Mouse (Mus musculus): ENCODE data around the gene Car15.

The Car15 gene

GRCm38 (mm10) chr16:17802839-17803674 lies 35.1 kb downstream of the Car15 start:
- peak in 1 of 2 experiments; percentile 43 for DNase-seq (ENCODE audit: low spot score in 2 of 2)

GRCm38 (mm10) chr16:17802456-17802838 lies 35.7 kb downstream of the Car15 start:
- no peak for DNase-seq (ENCODE audit: low spot score in 2 of 2)

GRCm38 (mm10) chr16:17801777-17802455 lies 36.2 kb downstream of the Car15 start:
- DNase-seq (ENCODE audit: low spot score in 2 of 2): no peak

GRCm38 (mm10) chr16:17799584-17799983 lies 38.6 kb downstream of the Car15 start:
- DNase-seq (ENCODE audit: low spot score in 2 of 2): no peak

GRCm38 (mm10) chr16:17798321-17799180 lies 39.6 kb downstream of the Car15 start:
- DNase-seq (ENCODE audit: low spot score in 2 of 2): peak; percentile 62 to 70

GRCm38 (mm10) chr16:17797812-17798311 lies 40.3 kb downstream of the Car15 start:
- no peak for DNase-seq (ENCODE audit: low spot score in 2 of 2)

GRCm38 (mm10) chr16:17796971-17797811 lies 41.0 kb downstream of the Car15 start, which contains the start of gene Scarf2:
Gene Scarf2 (plus strand): TSS chr16:17797282.
- DNase-seq (ENCODE audit: low spot score in 2 of 2): peak; percentile 44 to 54

GRCm38 (mm10) chr16:17796519-17796918 lies 41.6 kb downstream of the Car15 start:
- no peak for DNase-seq (ENCODE audit: low spot score in 2 of 2)

- no peak for DNase-seq (ENCODE audit: low spot score in 2 of 2)
Observed at GRCm38 (mm10) chr16:17795643-17796042, 42.5 kb downstream of the Car15 start.

GRCm38 (mm10) chr16:17794047-17794446 lies 44.1 kb downstream of the Car15 start:
- DNase-seq (ENCODE audit: low spot score in 2 of 2): no peak

- DNase-seq (ENCODE audit: low spot score in 2 of 2): no peak
Observed at GRCm38 (mm10) chr16:17792728-17793127, 45.4 kb downstream of the Car15 start.

- no peak for DNase-seq (ENCODE audit: low spot score in 2 of 2)
Observed at GRCm38 (mm10) chr16:17785337-17785736, 52.8 kb downstream of the Car15 start.
